Mouse (Mus musculus): ENCODE data around the gene Igflr1. TPM values are rescaled to one million over a fixed set of nuclear protein-coding genes. Genes with fewer than 3 reads are reported as not detected.

The Igflr1 gene
- polyA plus RNA-seq, 1 experiment from 2014 or later = 1.7 TPM

DNA sequence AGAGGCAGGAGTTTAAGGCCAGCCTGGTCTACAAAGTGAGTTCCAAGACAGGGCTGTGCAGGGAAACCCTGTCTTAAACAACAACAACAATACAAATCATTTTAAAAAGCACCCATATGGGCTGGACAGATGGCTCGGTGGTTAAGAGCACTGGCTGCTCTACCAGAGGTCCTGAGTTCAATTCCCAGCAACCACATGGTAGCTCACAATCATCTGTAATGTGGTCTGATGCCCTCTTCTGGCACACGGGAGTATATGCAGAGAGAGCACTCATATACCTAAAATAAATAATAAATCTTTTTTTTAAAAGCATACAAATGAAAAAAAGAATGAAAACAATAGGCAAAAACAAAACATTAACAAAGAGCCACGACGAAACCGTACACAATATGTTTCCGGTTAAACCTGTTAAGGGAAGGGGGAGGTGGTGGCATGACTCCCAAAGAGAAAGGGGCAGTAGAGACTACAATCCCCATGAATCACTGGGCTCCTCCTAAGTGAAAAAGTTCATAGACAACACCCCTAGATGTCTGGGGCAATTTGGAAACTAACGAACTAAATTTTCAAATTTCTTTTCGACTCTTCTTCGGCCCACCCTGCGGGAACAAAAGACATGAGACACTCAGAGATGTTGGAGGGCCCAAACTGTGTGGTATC is 13.7 kb upstream of the Igflr1 start:
- Histone ChIP-seq H3K9ac (ENCODE audit: low read length) (peak overlapping the region; percentile 56), H3K9me3 (replicated peaks; ENCODE audit: control insufficient read depth, low read length) (no peaks in the 10 kb centered on the region), H3K4me3 (ENCODE audit: low read depth, low read length) (peak overlapping the region; percentile 47), H3K36me3 (ENCODE audit: control insufficient read depth, insufficient read depth, low read length) (peaks cover 35% of the 10 kb centered on the region), H3K27me3 (replicated peaks; ENCODE audit: control insufficient read depth, insufficient read depth, low read length) (no peaks in the 10 kb centered on the region), H3K4me2 (ENCODE audit: low read length) (peak overlapping the region; percentile 77), H3K4me1 (ENCODE audit: control insufficient read depth, insufficient read depth, low read length) (peaks cover 10% of the 10 kb centered on the region; the same call in 1 of the 2 replicates), H3K27ac (ENCODE audit: low read depth, low read length) (peak overlapping the region; percentile 88)
- DNase-seq (ENCODE audit: low spot score) (peak; percentile 90), ATAC-seq (peak; percentile 70)
- 3% methylated on average over 10 of the region's 10 CpGs for WGBS

DNA sequence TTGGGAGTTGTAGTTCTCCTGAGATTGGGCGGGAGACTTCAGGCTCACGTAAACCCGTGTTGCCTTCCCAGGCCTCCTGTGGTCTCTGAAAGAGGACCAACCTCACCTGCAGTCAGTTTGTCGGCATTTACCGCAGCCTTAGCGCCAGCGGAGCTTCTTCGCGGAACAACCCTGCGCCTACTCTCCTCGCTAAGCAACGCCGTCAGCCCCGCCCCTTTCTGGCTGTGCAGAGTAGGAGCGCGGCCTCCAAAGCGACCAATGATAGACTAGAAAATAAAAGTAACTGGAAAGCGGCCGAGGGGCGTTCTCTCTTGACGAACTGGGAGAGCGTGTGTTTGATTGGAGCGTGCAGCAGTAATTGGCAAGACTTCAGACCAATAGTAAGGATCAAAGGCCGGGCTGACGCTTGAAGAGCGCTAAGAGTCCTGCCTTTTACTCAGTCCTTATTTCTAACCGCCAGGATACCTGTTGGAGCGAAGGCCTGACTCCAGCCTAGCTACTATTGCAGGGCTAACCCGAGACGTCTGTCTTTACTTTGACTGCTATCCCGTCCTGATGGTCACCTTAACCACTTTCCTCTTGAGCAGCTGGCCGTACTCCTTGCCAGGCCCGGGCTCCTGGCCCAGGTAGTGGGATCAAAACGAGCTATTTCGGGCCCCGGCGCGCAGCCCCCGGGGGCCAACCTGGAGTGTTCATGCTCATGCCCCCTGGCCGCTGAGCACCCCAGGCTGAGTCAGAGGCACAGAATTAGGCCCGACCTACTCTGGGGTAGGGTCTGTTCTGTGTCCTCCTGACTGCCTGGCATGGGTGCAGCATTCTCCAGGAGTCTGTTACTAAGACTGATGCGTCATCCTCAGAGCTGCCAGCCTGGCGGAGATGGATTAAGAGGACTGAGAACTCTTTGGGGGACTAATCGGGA is 12.9 kb upstream of the Igflr1 start, which contains the start of the genes Hspb6 and Proser3:
Hspb6 (plus strand) TSS at position 77 of the 919 bp plus-strand sequence.
Proser3 (minus strand) TSS at position 198 of the 919 bp plus-strand sequence.
- Histone ChIP-seq H3K9ac (ENCODE audit: low read length) (peak within 1 kb of the TSS; percentile 59), H3K4me2 (ENCODE audit: low read length) (peak within 1 kb of the TSS; percentile 77), H3K27me3 (replicated peaks; ENCODE audit: control insufficient read depth, insufficient read depth, low read length) (no peaks in the 10 kb centered on the region), H3K36me3 (ENCODE audit: control insufficient read depth, insufficient read depth, low read length) (peaks cover 43% of the 10 kb centered on the region), H3K4me3 (ENCODE audit: low read depth, low read length) (peak within 1 kb of the TSS; percentile 47), H3K27ac (ENCODE audit: low read depth, low read length) (peak within 1 kb of the TSS; percentile 88), H3K4me1 (ENCODE audit: control insufficient read depth, insufficient read depth, low read length) (peaks cover 10% of the 10 kb centered on the region; the same call in 1 of the 2 replicates), H3K9me3 (replicated peaks; ENCODE audit: control insufficient read depth, low read length) (no peaks in the 10 kb centered on the region)
- DNase-seq (ENCODE audit: low spot score) (peak; percentile 100), ATAC-seq (peak; percentile 97)
- 1% methylated on average over 44 of the region's 44 CpGs for WGBS

DNA sequence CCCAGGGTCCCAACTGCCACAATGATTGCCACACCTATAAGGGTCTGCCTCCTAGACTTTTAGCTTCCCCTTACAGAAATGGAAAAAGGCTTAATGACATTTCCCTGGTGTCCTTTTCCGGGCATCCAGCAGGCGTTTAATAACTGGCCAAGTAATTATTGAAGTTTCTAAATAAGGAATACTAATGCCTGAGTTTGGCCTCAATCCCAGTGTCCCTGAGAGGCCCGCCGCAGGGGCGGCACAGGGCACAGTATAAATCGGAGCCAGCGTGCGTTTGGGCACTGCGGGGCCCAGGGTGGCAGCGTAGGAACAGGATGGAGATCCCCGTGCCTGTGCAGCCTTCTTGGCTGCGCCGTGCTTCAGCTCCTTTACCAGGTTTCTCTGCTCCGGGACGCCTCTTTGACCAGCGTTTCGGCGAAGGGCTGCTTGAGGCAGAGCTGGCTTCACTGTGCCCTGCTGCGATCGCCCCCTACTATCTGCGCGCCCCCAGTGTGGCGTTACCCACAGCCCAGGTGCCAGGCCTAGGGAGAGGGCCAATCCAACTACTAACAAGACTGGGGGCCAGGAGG is 12.1 kb upstream of the Igflr1 start:
- H3K9ac ChIP-seq (ENCODE audit: low read length) = peak overlapping the region; percentile 59
- DNase-seq (ENCODE audit: low spot score) (peak; percentile 56), ATAC-seq (no peak)
- H3K27me3 ChIP-seq (replicated peaks; ENCODE audit: control insufficient read depth, insufficient read depth, low read length) = no peaks in the 10 kb centered on the region
- peak overlapping the region; percentile 59; the same call in 1 of the 2 replicates for H3K27ac ChIP-seq (ENCODE audit: low read depth, low read length)
- peak overlapping the region; percentile 47 for H3K4me3 ChIP-seq (ENCODE audit: low read depth, low read length)
- 2% methylated on average over 23 of the region's 23 CpGs for WGBS
- H3K4me2 ChIP-seq (ENCODE audit: low read length) = peak overlapping the region; percentile 77
- no peaks in the 10 kb centered on the region for H3K9me3 ChIP-seq (replicated peaks; ENCODE audit: control insufficient read depth, low read length)
- peaks cover 11% of the 10 kb centered on the region for H3K4me1 ChIP-seq (ENCODE audit: control insufficient read depth, insufficient read depth, low read length)
- peaks cover 43% of the 10 kb centered on the region for H3K36me3 ChIP-seq (ENCODE audit: control insufficient read depth, insufficient read depth, low read length)

DNA sequence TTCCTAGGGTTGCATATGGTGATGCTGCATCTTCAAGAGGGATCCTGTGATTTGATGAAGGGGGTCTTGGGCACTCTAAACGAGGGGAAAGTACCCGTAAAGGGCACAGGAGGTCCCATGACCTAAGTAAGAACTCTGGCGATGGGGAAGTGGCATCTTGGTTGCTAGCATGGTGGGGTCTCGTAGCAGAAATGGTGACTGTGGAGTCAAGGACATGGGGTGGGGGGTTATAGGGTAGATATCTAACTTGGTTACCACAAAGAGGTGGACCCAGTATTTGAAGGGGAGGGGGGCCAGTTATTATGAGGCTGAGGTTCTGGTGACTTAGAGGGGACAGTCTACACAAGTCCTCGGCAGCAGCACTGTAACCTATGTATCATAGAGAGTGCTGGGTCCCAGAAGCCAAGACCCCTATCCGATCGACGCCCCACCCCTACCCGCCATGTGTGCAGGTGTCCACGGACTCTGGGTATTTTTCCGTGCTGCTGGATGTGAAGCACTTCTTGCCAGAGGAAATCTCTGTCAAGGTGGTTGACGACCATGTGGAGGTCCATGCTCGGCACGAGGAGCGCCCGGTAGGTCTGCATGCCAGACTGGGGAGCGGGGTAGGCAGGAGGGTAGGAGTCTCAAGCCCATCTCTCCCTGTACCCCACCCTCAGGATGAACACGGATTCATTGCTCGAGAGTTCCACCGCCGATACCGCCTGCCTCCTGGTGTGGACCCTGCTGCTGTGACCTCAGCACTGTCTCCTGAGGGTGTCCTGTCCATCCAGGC is 11.2 kb upstream of the Igflr1 start:
- H3K9ac ChIP-seq (ENCODE audit: low read length) = peak overlapping the region; percentile 59
- ATAC-seq = no peak

DNA sequence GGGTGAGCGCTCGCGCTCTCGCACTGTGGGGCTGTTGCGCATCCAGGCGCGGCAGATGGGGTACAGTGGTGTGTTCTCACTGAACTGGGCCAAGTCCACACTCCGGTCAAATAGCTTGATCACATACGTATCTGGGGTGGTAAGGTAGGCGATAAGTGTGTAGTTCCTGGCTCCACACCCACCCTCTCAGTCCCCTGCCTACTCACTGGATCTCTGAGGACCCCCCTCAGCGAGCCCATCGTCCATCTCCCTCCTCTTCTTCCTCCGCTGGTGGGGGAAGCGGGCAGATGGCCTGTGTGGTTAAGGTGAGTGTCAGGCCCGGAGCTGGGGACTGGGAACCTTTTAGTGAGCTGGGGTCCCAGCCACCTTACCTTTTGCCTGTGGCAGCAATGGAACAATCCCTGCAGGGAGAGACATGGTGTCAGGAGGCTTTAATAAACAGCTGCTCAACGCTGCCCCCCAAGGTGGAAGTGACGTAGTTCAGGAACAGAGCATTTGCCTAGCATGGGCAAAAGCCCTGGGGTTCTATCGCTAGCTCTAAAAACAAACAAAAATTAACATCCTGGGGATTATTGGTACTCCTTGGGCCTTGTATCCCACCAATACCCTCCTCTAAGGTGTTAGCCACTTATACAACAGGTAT is 8.2 kb upstream of the Igflr1 start:
- no peaks in the 10 kb centered on the region for H3K27me3 ChIP-seq (replicated peaks; ENCODE audit: control insufficient read depth, insufficient read depth, low read length)
- ATAC-seq = no peak
- no peak for DNase-seq (ENCODE audit: low spot score)
- no peak overlapping the region for H3K27ac ChIP-seq (ENCODE audit: low read depth, low read length)
- no peaks in the 10 kb centered on the region for H3K9me3 ChIP-seq (replicated peaks; ENCODE audit: control insufficient read depth, low read length)
- peaks cover 39% of the 10 kb centered on the region for H3K36me3 ChIP-seq (ENCODE audit: control insufficient read depth, insufficient read depth, low read length)
- H3K4me3 ChIP-seq (ENCODE audit: low read depth, low read length) = no peak overlapping the region
- 94% methylated on average over 18 of the region's 18 CpGs for WGBS
- H3K4me1 ChIP-seq (ENCODE audit: control insufficient read depth, insufficient read depth, low read length) = peaks cover 17% of the 10 kb centered on the region
- no peak overlapping the region for H3K4me2 ChIP-seq (ENCODE audit: low read length)
- H3K9ac ChIP-seq (ENCODE audit: low read length) = no peak overlapping the region

More for the DNA sequence above, 11.2 kb upstream of the Igflr1 start:
- no peaks in the 10 kb centered on the region for H3K27me3 ChIP-seq (replicated peaks; ENCODE audit: control insufficient read depth, insufficient read depth, low read length)
- WGBS = 85% methylated on average over 22 of the region's 22 CpGs
- H3K4me2 ChIP-seq (ENCODE audit: low read length) = peak overlapping the region; percentile 77
- no peak for DNase-seq (ENCODE audit: low spot score)
- H3K4me1 ChIP-seq (ENCODE audit: control insufficient read depth, insufficient read depth, low read length) = peaks cover 19% of the 10 kb centered on the region
- H3K27ac ChIP-seq (ENCODE audit: low read depth, low read length) = no peak overlapping the region; the same call in 1 of the 2 replicates
- no peaks in the 10 kb centered on the region for H3K9me3 ChIP-seq (replicated peaks; ENCODE audit: control insufficient read depth, low read length)
- peaks cover 37% of the 10 kb centered on the region for H3K36me3 ChIP-seq (ENCODE audit: control insufficient read depth, insufficient read depth, low read length)
- 0 out of 2 replicates have a peak overlapping the region, but pooled peaks have one; percentile 47 for H3K4me3 ChIP-seq (ENCODE audit: low read depth, low read length)

DNA sequence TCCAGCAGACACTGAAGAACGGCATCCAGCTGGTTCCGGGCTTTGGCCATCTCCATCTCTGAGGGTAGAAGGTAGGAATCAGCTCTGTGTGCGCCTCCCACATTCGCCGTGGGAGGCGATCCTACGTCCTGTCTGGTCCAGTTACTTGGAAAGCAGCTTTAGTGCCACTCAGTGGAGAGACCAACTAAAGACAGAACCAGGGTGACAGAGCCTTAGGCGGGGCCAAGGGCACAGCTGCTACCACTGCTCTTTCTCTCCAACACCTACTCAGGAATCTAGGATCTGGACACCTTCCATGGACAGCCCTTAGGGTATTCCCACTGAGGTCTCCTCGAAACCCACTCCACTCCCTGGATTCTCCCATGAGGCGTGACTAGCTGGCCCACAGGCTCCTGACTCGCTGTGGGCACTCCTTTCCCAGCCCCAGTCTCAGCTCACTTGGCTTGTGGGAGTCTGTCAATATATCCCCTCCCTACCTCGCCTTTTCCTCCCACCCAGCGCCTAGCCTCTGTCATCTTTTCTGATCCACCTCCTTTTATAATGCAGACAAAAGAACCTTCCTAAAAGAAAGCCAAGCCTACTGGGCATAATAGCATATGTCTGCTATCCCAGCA is 7.2 kb upstream of the Igflr1 start:
- no peak for ATAC-seq
- Histone ChIP-seq H3K4me3 (ENCODE audit: low read depth, low read length) (no peak overlapping the region), H3K9me3 (replicated peaks; ENCODE audit: control insufficient read depth, low read length) (no peaks in the 10 kb centered on the region), H3K4me1 (ENCODE audit: control insufficient read depth, insufficient read depth, low read length) (peaks cover 16% of the 10 kb centered on the region), H3K36me3 (ENCODE audit: control insufficient read depth, insufficient read depth, low read length) (peaks cover 39% of the 10 kb centered on the region), H3K27ac (ENCODE audit: low read depth, low read length) (no peak overlapping the region), H3K9ac (ENCODE audit: low read length) (peak overlapping the region; percentile 17; the same call in 1 of the 2 replicates), H3K4me2 (ENCODE audit: low read length) (peak overlapping the region; percentile 98; the same call in 1 of the 2 replicates), H3K27me3 (replicated peaks; ENCODE audit: control insufficient read depth, insufficient read depth, low read length) (no peaks in the 10 kb centered on the region)
- no peak for DNase-seq (ENCODE audit: low spot score)
- WGBS = 90% methylated on average over 13 of the region's 13 CpGs

DNA sequence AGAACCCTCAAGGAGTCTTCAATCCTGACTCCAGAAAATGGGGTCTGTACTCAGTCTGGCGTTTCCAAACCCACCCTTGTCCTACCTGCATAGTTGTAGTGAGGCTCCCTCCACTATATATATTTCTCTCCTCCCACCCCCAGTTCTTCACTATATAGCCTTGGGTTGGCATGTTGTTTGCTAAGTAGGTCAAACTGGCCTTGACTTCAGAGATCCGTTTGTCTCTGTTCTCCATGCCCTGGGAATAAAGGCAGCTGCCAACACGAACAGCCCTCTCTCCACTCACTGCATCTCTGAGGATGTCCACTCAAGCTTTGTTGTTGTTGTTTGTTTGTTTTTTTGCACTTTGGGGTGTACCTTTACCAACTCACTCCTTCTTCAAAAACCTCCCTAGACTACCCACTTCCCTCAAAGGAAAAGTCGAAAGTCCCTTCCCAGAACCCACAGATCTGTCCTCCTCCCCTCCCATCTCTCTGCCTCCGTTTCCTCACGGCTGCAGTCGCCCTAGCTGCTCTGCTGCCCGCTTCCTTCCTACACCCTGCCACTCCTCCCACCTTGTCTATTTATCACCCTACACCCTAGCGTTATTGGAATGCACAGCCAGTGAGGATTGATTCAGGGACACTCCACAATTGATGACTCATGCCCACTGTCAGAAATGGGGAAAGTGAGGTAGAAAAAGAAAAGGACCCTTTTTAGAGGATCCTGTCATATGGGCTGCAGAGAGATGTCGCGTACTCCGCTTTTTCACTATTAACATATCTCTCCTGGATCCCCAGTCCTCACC is 6.4 kb upstream of the Igflr1 start:
- 16% methylated on average over 12 of the region's 12 CpGs for WGBS
- ATAC-seq (no peak), DNase-seq (ENCODE audit: low spot score) (no peak)
- peak overlapping the region; percentile 77 for H3K9ac ChIP-seq (ENCODE audit: low read length)
- peak overlapping the region; percentile 62 for H3K4me3 ChIP-seq (ENCODE audit: low read depth, low read length)
- H3K27me3 ChIP-seq (replicated peaks; ENCODE audit: control insufficient read depth, insufficient read depth, low read length) = no peaks in the 10 kb centered on the region
- no peaks in the 10 kb centered on the region for H3K9me3 ChIP-seq (replicated peaks; ENCODE audit: control insufficient read depth, low read length)
- no peak overlapping the region; the same call in 1 of the 2 replicates for H3K27ac ChIP-seq (ENCODE audit: low read depth, low read length)
- H3K4me1 ChIP-seq (ENCODE audit: control insufficient read depth, insufficient read depth, low read length) = peaks cover 12% of the 10 kb centered on the region
- H3K36me3 ChIP-seq (ENCODE audit: control insufficient read depth, insufficient read depth, low read length) = peaks cover 39% of the 10 kb centered on the region
- peak overlapping the region; percentile 98 for H3K4me2 ChIP-seq (ENCODE audit: low read length)
